Mouse (Mus musculus): ENCODE data around the gene Dpagt1.

DNA sequence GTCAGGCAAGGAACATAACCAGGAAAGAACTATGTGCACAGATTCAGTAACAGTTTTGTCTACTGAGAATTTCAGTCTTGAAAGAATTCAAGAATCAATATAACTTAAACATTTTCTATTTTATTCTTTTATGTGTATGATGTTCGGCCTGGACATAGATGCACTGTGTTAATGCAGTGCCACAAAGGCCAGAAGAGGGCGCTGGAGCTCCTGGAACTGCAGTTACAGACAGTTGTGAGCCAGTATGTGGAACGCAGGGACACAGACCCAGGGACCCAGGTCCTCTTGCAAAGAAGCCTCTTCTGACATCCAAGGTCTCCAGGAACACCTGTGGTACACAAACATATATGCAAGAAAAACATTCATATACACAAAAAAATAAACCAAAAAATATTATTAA lies 38.7 kb downstream of the Dpagt1 start:
- TF ChIP-seq CTCF (IDR thresholded peaks at IDR 0.05; ENCODE audit: insufficient read depth, low read depth, low read length) (no peak), POLR2A (IDR thresholded peaks at IDR 0.05; ENCODE audit: insufficient read depth, low read depth, low read length) (no peak)
